Mouse (Mus musculus): ENCODE data around the gene Pde9a.

The Pde9a gene

DNA sequence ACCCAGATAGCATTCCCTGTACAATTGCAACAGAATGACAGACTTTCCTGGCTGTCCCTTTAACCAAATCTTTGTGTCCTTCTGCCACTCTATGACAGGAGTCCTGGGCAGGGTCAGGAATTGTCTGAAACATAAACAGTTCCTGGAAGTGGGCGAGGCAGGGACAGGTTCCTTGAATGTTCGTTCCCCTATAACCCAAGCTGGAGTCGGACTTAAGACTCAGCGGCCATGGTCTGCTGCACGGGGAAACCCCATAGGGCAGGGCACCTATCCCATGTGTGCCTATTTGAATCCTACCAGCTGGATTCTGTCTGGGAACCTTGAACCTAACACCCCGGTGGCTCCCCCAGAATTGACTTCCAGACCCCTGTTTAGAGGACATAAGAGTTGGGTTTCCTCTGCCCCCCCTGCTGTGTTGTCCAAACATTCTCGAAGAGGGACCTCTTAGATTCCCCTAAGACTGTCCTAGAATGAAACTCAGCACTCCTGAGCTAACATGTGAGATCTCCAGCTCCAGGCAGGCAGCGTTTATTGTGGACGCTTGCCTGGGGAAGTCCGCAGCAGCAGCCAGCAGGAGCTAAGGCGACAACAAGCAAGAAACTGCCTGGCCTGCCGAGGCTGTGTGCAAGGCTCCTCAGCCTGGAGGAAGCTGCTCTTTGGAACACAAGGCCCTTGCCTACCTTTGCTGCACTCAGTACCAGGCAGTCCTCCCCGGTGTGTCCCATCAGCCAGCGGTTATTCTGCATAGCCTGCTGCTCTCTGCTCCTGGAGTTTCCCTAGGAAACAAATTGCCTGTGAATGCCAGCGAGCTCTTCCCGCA, 48.2 kb downstream of the Pde9a start:
- DNase-seq (ENCODE audit: low spot score), result no peak

DNA sequence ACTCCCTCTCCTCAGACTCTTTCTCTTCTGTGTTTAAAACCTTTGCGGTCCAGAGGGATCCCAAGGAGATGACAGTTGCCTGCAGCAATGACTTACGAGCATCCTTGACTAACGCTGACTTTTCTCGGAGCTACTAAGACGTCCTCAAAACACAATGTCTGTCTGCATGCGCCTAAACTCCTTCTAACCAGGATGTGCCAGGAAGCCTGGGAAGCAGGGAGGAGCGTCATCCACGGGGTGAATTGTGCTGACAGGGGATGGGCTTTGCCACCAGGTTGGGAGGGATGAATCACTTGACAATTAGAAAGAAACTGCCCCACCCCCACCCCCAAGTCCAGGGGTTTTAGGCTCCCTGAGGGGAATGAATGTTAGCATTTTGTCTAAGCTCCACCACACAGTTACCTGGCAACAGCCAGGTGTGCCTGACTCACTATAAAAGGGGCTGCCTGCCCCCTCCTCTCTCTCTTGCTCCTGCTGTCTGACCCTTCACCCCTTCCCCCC, 48.9 kb downstream of the Pde9a start:
- no peak for DNase-seq (ENCODE audit: low spot score)

DNA sequence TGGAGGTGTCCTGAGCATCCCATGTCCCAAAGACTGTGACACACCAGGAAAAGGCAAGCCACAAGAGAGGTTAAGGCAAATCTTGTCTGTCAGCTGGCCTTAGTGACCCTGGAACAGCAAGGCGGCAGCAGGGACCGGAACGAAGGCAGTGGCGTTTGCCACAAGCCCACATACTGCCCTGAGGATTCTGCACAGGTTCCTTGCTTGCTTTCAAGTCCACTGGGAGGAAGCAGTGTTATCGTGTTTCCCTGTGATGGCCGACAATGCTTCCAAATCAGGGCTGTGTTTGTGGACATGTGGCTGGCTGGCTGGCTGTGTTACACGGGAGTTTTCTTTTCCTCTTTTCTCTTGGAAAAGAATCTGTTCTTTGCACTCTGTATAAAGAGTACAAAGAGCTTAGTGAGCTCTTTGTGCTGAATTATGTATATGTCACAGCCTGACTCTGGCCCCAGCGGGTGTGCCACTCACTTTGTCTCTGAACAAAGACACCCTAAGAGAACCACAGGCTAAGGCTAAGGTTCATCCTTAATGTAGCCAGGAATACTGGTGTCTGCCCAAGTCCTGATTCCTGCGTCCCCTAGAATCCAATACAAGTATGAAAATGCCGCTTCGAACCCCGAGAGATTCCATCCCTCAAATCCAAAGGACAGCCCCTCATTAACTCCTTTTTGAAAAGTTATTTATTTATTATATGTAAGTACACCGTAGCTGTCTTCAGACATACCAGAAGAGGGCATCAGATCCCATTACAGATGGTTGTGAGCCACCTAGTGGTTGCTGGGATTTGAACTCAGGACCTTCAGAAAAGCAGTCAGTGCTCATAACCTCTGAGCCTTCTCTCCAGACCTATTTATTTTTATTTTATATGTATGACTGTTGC, 50.2 kb downstream of the Pde9a start:
- no peak for DNase-seq (ENCODE audit: low spot score)

DNA sequence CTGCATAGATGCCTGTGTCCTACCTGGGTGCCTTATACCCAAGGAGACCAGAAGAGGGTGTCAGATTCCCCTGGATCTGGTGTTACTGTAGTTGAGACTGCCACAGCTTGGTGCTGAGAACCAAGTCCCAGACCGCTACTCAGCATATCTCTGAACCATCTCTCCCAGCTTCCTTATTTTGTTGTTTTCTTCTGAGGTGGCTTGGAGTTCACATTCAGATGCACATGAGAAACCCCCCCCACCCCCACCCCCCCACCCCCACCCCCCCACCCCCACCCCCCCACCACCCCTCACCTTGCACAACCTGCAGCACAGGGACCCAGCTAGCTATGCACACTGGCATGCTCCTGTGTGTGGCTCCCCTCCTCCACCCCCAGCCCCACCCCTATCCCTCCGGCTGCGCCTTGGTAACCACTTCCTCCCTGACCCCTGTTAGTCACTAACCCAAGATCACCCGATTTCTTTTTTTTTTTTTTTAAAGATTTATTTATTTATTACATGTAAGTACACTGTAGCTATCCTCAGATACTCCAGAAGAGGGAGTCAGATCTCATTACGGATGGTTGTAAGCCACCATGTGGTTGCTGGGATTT, 50.9 kb downstream of the Pde9a start:
- no peak for DNase-seq (ENCODE audit: low spot score)

DNA sequence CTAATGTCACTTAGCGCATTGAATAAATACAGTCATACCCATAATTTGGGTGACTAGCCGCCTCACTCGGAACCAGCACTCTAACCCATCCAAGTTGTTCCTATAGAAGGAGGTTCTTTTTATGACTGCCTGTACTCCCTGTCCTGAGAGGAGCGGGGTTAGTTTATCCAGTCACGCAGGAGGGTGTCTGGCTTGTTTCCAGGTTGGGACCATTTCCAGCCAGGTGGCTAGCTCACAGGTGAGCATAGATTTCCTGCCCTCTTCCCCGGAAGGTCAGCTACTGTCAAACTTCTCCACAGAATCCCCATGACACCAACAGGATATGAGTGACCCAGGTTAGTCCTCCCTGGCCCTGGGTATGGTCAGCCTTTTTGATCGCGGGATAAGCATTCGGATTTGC, 51.5 kb downstream of the Pde9a start:
- DNase-seq (ENCODE audit: low spot score), result no peak

DNA sequence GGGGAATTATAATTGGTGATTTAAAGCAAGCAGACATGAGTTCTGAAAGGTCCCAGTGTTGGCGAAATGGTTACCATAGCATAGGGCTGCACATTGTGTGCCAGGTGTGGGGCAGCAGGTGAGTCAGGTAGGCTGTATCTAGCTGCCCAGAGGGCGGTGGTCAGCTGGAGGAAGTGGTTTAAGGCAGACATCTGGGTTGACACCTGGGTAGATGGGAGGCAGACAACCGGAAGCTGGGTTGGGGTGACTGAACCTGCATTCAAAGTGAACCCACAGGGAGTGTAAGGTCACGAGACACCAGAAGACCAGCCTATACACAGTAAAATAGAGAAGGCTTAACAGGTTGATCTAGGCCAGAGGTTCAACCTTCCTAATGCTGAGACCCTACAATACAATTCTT, 54.0 kb downstream of the Pde9a start:
- no peak for DNase-seq (ENCODE audit: low spot score)

DNA sequence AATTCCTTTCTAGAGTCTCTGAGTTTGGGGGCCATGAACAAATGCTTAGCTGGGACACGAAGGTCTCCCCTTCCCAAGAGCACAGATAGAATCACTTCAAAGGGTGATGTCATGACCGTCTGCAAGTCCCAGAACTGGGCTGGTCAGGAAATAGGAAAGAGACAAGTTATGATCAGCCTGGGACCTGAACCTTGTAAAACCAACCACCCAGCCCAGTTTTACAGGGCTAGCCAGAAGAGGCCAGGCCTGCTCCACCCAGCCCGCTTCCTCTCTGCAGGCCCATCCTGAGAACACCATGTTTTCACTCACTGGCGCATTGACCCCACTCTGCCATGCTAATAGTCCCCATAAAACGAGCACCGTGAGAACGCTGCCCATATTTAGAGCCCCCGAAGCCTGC, 56.5 kb downstream of the Pde9a start:
- no peak for DNase-seq (ENCODE audit: low spot score)

DNA sequence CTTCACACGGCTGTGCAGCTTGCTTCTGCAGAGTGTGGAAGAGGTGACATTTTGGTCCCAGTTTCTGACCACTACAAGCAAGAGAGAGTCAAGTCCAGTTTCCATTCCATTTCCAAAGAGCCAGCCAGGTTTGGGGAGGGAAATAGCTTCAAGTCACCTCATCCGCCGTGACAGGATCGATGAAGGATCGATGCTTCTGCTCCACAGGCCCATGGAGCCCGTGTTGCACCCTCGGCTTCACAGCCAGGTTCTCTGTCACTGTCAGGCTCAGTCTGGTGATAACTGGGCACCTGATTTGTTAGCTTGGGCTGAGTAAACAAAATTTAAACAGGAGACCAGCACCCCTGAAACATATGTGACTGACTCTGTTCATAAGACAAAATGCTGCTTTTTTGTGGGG, 58.2 kb downstream of the Pde9a start:
- no peak for DNase-seq (ENCODE audit: low spot score)

DNA sequence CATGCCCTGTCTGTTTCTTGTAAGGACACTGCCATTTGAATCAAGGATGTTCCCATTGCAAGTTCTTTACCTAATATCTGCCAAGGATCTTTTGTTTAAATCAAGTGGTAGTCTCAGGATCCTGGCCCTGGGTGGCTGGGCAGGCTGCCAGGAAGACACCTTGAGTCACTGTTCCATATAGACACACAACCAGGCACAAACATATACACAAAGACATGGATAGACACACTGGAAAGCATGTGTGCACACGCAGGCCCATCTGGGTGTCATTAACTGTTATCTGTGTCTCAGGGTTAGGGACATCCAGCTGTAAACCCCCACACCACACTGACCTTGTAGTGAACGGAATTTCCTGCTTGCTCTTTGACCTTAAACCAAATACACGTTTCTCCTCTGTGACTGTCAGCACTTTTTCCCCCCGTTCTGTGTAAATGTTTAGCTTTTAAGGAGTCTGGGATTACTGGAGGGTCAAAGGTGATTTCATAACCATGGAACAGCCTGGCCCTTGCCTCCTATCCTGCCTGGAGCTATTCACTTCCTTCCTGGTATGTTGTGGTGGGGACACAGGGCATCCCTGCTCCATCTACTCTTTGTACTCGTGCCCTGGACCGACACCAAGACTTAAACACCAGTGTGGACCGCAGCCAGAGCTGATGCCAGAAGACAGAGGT, 59.2 kb downstream of the Pde9a start:
- DNase-seq (ENCODE audit: low spot score), result no peak

DNA sequence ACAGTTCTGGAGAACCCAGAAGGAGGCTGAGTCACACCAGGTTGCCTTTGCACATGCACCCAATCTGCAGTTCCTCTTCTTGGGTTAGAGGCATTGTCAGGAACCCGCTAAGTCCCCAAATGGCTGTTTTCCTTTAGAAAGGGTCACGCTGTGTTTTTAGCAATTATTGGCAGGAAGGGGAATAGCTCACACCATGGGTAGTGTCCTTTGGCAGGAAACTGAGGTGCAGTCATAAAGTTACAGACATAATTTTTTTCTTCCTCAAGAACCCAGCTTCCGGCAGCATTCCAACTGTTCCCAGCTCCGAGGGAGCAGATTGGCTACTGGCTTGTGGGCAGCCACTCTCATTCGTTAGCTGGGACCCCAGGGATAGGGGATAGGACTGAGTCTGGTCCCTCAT, 61.8 kb downstream of the Pde9a start:
- no peak for DNase-seq (ENCODE audit: low spot score)

DNA sequence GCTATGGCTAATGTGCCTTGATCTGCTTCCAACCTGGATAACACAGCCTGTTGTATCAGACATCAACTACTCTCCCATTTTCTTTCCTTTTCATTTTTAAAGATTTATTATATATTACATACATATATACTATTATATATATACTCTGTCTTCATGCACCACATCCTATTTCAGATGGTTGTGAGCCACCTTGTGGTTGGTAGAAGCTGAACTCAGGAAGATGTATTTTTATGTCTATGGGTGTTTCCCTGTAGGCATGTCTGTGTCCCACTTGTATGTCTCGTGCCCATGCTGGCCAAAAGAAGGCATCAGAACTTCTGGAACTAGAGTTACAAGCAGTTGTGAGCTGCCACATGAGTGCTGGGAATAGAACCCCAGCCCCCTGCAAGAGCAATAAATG, 62.5 kb downstream of the Pde9a start:
- DNase-seq (ENCODE audit: low spot score), result no peak

DNA sequence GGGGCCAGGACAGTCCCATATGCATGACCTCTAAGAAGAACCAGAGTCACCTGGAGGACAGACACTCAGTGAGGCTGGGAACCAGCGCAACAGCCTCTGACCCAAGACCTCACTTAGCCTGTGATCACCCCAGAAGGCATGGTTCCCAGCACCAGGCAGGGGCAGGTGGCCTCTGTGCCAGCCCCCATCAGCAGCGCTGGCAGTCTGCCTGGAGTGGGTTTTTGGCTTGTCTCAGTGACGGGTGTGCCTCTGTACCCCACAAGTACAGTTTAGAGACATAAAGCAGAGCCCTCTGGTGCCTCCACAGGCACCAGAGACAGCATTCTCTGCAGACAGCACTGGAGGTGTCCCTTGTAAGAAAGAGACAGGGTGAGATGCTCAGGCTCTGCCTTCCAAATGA, 64.2 kb downstream of the Pde9a start:
- no peak for DNase-seq (ENCODE audit: low spot score)

DNA sequence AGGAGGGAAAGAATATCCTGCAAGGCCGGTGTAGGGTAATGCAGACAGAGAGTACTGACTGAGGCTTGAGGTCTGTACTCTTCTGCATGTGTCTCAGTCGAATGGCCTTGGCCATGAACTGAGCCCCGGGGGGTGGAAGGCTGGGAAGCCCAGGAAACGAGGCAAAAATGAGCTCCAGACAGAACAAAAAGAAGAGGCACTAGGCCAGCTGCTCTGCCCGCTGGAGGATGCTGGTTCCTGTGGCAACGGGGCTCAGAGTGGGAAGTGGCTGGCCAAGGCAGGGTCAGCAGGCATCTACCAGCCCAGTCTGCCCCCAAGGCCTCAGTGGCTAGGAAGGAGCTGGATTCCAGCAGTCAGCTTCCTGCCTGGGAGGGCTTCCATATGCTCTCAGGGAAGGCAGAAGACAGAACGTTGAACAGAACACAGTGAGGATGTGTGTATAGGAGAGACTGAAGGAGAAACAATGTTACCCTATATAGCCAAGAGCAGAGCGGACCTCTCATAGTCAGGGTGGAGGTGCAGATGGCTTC, 65.2 kb downstream of the Pde9a start:
- DNase-seq (ENCODE audit: low spot score), result peak; percentile 44

DNA sequence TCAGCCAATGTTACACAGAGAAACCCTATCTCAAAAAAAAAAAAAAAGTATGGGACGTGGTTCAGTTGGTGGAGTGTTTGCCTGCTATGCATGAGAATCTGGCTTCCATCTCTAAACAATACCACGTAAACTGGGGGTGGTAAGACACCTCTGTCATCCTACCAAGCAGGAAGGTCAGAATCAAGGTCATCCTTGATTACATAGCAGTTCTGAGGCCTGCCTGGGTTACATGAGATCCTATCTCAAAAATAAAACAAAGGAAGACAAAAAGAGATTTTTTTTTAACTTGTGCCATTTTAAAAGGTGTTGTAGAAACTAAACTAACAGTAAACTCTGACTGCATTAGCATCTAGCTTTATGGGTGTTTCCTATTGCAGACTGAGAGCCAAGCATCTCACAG, 66.8 kb downstream of the Pde9a start:
- no peak for DNase-seq (ENCODE audit: low spot score)

DNA sequence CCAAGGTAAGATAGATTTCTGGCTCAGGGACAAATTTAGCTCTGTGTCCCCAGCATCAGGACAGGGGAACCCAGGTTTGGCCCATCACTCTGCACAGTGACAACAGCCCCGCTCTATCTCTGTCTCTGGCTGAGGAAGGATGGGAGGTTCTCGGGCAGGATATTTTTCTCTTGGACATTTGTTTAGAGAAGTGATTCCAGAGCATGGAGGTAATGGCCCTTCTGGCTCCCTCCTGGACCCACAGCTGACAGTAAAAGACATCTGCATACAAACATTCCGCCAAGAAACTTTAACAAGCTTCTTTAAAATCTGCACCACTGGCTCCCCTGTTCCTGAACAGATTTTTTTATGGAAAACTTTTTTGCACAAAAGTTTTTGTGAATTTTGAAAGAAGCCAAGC, 67.5 kb downstream of the Pde9a start:
- DNase-seq (ENCODE audit: low spot score), result no peak

DNA sequence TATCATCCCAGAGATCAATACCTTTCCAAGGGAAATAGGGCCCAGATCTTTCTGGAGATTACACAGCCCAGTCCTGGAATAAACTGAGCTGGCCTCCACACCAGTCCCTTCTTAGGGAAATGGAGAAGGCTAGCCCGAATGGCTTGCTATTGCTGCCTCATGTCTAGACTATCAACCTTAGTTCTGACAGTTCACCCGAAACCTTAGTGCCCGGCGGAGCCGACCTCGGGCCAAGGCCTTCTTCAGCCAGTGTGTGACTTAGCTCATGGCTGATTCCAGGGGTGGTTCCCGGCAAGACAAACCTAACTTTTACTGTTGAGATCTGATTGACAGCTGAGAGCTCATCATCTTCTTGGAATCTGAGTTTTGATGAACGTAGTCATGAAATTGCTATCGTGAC, 68.0 kb downstream of the Pde9a start:
- no peak for DNase-seq (ENCODE audit: low spot score)

DNA sequence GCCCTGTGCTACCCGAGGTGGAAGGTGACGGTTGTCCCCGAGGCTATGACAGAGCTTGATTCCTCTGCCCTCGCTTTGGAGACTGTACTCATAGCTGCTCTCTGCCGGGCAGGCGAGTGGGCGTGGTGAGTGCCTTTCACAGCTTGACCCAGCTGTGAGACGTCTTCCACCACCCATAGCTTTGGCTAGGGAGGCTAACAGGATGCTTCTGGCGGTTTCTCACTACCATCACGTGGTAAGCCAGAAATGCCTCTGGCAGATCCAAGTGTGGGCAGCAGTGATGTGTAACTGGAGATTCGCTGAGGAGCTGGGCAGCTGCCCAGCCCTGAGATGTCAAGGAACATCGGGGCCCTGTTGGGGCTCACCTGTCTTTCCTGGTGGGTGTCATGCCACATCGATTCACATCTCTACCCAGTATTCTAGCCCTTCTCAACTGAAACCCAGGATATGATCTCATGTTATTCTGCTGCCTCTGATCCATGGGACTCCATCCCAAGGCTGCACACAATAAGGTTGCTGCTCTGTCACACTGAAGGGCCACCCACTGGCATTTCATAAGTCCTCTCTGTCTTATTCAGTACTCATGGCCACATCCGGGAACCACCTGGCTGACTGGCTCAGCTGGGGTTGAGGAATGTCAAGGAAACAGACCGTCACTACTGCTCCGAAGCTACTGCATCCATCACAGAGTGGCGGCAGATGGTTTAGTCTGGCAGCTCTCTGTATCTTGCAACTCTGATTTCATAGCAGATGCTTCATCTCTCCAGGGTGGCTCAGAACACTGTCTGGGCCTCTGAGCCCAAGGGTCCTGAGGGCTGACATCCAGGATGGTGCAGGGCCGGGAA, 70.9 kb downstream of the Pde9a start:
- DNase-seq (ENCODE audit: low spot score), result no peak

DNA sequence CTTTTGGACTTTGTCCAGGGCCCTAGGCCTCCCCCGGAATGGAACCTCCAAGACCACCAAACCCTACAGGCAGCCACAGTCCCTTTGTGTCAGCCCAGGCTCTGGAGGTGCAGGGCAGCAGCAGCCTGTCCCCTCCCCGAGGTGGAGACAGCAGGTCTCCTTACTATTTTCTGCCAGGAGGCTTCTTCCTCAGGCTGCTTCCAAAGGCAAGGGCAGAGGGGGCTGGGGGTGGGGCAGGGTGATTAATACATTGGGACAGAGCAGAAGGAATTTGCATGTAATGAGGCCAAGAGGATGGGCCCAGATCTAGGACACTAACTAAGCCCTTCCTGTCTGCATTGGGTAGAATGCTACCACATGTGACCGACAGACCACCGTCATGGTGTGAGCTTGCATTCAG, 74.4 kb downstream of the Pde9a start:
- DNase-seq (ENCODE audit: low spot score), result no peak

DNA sequence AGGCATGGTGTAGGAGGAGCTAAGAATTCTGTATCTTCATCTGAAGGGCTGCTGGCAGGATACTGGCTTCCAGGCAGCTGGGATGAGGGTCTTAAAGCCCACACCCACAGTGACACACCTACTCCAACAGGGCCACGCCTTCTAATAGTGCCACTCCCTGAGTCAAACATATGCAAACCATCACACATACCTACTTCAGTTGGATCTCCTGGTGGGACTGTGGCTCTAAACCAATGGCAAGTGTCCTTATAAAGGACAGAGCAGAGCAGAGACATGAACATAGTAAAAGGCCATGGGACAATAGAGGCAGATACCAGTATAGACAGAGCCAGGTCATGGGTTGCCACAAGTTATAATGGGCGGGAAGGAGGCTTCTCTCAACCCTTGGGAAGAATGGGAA, 76.5 kb downstream of the Pde9a start:
- no peak for DNase-seq (ENCODE audit: low spot score)

DNA sequence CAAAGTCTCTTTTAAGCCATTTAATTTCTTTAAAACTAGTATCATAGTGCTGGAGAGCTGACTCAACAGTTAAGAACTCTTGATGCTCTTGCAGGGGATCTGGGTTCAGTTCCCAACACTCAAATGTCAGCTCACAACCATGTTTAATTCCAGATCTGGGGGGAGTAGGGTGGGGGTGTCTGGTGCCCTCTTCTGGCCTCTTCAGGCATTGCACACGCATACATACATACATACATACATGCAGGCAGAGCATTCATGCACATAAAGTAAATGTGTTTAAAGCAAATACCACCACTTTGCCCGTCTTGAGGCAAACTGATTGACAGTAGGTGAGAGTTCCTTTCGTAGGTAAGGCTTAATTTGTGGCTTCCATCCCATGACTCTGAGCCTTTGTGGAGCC, 80.8 kb downstream of the Pde9a start:
- no peak for DNase-seq (ENCODE audit: low spot score)

DNA sequence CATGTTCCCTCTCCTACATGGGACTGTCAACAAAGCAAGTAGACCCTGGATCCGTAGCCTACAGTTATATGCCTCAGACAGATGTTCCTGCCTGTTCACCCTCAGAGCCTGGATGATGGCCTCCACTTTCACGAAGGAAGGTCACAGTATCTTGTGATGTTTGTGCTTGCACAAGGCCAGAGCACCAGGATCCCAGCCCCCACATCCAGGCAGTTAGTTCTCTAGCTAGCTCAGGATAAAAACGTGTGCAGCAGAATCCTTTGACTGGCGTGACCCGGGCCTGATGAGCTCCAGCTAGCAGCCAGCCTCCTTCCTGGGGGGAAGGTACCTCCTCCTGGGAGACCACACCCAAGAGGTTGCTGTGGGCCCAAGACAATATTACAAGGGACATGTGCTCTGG, 82.5 kb downstream of the Pde9a start:
- DNase-seq (ENCODE audit: low spot score), result peak; percentile 60
